Mouse (Mus musculus): ENCODE data around the gene Bhlhe40.

DNA sequence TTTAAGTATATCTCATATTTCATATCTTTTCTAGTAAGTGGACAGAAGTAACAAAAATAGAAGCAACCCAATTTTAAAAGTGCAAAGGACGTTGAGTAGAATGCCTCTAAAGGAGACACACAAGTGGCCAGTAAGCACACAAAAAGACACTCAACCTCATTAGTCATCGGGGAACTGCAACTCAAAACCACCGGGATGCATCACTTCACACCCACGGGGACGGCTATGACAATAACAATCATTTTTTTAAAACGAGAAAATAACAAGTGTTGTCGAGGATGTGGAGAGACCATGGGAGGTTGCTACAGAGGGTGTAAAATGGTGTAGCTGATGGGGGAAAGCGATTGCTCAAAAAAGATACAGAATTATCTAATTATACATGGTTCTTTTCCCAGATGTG, 11.7 kb downstream of the Bhlhe40 start:
- TF ChIP-seq GATA1 (IDR thresholded peaks at IDR 0.05; ENCODE audit: low read length) (no peak), TAL1 (IDR thresholded peaks at IDR 0.05; ENCODE audit: low read length) (no peak)

All from erythroblast, embryonic 14.5 days (primary cell).